Mouse (Mus musculus) mouse trophoblast stem cell (cell line): Measurements from ENCODE around the gene Zfp606.

Experiments used
- in situ Hi-C, 2 experiments: fragments of 300-500 bp; cut with MseI, MboI; formaldehyde crosslinking; loops; 2 replicates in 1 of 2; 3 replicates in 1 of 2; pipeline ENCODE4 v1.15.1; 2025

Gene Zfp606

DNA sequence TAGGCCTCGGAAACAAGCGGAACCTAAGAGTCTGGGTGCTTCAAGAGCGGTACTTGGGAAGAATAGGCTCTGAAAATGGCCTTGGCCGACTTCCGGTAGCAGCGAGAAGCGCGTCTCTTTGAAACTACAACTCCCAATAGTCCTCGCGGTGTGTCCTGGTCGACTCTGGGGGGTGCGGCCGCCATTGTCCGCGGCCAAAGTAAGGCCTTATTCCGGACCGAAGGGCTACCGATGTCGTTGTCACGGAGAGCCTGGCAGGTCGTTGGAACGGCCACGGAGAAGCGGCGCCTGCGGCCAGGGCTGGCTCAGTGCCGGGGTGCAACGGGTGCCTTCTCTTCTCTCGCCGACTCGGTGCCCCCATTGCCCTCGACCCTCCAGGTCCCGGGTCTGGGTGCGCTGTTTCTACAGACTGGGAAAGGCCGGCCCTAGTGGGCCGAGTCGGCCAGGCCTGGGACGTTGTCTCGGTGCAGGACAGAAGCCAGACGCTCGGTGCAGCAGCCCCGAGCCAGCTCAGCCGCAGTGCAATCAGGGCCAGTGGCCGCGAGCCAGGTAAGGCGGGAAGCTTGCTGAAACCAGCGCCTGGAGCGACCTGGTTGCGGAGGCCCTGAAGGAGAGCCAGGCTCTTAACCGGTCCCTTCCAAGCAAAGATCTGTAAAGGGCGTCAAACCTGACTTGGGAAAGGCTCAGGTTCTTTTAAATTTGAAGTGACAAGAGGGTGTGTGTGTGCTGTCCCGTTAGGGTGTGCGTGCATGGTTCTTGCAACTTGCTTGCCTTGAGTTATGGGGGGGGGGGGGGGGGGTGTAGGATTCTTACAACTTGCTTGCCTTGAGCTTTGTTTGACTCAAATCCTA lies at the start of gene Zfp606:
TSS of gene Zfp606 (plus strand) at position 136 of the 851 bp plus-strand sequence.
- in situ Hi-C loops = loop anchor here in 1 of 2 experiments (25.0 kb wide), 2 partner anchors 109 to 309 kb away; no protein-coding TSS in a partner anchor

DNA sequence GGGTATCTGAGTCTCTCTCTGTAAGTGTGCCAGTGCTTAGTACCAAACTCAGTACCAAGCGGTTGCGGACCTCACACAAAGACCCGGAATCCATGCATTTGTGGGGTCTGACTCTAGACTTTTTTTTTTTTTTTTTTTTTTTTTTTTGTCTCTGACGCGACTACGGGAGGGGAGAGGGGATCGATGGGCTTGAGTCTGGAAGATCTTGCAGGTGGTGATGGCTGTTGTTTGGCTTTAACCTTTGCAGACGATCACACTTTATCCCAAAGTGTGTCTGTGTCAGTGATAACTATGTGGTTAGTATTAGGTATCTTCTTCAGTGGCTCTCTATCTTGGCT lies 885 bp downstream of the Zfp606 start:
- in situ Hi-C loops = loop anchor here in 1 of 2 experiments (25.0 kb wide), 2 partner anchors 108 to 308 kb away; no protein-coding TSS in a partner anchor

DNA sequence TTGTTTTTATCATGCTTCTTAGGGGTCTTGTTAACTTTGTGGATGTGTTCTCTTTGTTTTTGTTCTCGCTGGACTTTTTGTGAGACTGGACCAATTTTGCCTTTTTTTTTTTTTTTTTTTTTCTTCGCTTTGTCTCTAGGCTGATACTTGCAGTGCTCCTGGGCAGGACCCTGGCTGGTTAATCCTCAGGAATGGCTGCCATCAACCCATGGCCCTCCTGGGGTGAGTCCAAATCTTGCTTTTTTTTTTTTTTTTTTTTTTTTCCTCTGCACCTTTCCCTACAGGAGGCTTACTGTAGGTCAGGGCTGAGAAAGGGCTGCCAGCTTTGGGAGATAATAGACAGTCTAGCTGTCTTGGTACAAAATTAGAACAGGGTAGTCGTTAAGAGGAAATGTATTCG lies 1.4 kb downstream of the Zfp606 start:
- in situ Hi-C loops = loop anchor here in 1 of 2 experiments (25.0 kb wide), 2 partner anchors 108 to 308 kb away; no protein-coding TSS in a partner anchor

DNA sequence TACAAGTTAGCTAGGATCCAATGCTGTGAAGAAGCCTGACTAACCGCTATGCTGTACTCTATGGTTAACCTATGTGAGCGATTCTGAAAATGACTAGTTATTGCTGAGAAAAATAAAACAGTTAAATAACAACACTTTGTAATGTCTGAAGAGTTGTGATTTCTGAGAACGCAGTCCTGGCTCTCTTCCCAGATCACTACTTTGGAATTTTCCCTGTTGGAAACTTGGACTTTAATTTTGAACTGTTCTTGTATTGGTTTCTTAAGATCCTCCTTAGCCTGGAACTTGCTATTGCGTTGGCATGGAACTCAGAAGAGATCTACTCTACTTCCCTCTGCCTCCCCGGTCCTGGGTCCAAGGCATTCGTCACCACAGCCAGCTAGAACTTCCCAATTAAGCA lies 5.7 kb downstream of the Zfp606 start:
- in situ Hi-C loops = loop anchor here (10.0 to 25.0 kb wide), 3 partner anchors 104 to 304 kb away; no protein-coding TSS in a partner anchor

DNA sequence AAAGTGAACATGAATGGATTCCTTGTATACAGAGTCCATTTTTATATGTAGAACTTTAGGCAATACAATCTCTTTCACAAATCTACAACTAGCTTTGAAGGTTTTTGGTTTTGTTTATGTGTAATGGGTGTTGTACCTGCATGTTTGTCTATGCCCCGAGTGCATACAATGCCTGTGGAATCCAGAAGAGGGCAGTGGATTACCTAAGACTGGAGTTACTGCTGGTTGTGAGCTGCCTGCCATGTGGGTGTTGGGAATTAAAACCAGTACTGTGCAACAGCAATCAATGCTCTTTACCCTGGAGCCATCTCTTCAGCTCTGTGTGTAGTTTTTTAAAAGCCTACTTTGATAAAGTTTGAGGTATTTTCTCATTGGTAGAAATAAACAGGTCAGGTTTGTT lies 7.9 kb downstream of the Zfp606 start:
- in situ Hi-C loops = loop anchor here (10.0 to 25.0 kb wide), 3 partner anchors 101 to 301 kb away; no protein-coding TSS in a partner anchor

DNA sequence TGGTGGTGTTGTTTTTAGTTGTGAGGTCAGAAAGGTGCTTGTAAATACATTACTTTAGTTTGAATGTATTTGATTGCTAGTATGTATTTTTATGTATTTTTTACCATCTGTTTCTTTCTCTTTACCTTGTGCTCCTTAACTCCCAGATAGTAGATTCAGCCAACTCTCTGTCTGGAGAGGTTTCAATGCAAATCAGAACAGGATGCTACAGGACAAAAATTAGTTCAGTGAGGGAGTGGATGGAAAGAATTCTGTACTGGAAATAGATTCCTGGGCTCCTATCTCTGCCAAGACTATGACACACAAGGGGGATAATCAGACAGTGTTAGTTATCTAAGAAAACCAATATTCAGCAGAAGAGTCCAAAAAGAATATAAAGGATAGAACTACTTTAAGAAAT lies 8.6 kb downstream of the Zfp606 start:
- in situ Hi-C loops = loop anchor here (10.0 to 25.0 kb wide), 3 partner anchors 101 to 301 kb away; no protein-coding TSS in a partner anchor

DNA sequence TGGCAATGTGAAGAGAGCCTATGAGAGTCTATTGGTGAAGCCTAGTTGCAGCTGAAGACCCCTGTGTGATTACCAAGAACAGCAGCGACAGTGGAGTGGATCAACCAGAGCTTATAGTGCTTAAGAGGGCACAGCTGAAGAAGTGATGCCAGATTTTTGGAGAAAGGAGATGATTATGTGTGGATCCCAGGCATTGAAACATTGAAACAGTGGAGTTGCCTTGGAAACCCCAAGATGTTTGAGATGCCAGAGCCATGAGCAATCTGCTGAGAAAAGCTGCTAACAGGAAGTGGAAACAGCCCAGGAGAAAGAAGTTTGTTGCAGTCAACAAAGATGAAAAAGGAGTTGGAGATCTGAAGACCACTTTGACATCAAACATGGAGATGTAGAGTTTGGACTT lies 32.8 kb downstream of the Zfp606 start:
- in situ Hi-C loops = no loop called here

DNA sequence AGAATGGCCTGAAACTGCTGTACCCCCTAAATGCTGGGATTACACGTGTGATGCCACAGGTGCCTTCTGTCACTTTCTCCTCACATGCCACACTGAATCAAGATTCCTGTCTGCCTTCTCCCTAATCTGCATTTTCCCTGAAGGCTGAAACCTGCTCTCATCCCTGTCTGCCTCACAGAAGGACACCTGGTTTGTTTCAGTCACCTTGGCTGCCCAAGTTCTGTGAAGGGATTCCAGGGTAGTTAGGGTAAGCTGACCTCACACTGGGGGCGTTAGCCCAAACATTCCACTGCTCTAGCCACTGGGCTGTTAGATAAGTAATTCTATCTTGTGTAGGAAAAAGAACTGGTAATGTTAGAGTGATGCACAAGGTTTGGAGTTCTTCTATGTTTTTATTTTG lies 34.1 kb downstream of the Zfp606 start, which contains the start of gene 2900092C05Rik:
TSS of gene 2900092C05Rik (plus strand) at position 301 of the 400 bp plus-strand sequence.
- in situ Hi-C loops = no loop called here
